Mouse (Mus musculus): Measurements from ENCODE around the gene Ell3.

DNA sequence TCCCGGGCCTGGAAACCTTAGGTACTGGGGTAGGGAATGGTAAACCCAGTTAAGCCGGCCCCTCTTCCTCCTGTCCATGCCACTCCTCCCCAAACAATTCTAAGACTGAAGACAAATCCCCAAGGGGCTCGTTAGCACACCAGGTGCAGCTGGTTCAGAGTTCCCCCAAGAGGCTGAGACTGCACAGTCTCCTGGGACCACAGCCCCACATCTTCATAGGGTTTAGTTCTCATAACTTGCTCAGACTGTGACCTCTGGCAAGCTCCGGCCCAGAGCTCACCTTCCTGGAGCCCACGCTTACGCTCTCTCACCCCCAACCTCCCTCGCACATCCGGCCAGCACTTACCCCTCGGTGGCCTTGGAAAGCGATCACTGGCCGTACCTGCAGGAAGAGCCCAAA lies 2.3 kb downstream of the Ell3 start:
- TF ChIP-seq GATA1 (IDR thresholded peaks at IDR 0.05; ENCODE audit: borderline replicate concordance, low read length) = no peak
- no peak for TF ChIP-seq FLI1 (IDR thresholded peaks at IDR 0.05; ENCODE audit: low read length)

Data from megakaryocyte, embryonic 14.5 days (primary cell).